Mouse (Mus musculus): ENCODE results near the gene Ccdc85c. TPM values are rescaled to one million over a fixed set of nuclear protein-coding genes. Genes with fewer than 3 reads are reported as not detected.

The Ccdc85c gene
- polyA plus RNA-seq, 1 experiment: 26.1 TPM

- no peaks in the 10 kb centered on the region for H3K4me1 ChIP-seq (replicated peaks; ENCODE audit: control insufficient read depth, insufficient read depth, low read length)
- WGBS: 91% methylated on average over 17 of the region's 17 CpGs
- no peak overlapping the region for H3K27ac ChIP-seq (ENCODE audit: control insufficient read depth, insufficient read depth, low read length)
Observed at GRCm38 (mm10) chr12:108238395-108239035, 36.7 kb downstream of the Ccdc85c start.

DNA sequence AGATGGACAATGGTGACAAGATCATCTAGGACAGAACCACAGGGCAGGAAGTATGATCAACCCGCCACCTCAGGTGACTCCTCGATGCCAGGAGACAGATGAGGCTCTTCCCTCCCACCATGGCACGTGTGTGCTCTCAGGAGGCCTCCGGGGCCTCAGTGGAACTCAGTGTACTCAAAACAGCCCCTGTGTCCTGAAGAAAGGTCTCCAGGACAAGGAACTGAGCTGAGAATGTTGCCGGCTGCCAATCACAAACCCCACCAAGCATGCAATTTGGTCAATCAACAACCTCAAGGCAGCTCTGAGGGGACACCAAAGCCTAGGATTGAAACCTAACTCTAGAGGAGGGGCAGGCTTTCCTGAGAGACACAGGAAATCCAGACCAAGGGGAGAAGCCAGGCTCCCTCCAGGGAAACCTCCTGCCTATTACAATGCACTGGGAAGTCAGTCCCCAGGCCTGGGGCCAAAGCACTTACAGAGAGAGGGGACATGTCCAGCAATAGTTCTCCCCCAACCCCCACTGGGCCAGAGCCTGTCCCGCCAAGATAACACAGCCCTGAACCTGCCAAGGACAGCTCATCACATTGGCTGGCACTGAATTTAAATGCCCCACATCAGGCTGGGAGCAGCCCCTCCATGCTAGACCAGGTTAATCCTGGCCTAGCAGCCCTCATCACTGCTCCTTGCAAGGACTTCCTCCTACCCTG is 37.8 kb downstream of the Ccdc85c start:
- no peak for DNase-seq
- H3K4me1 ChIP-seq (replicated peaks; ENCODE audit: control insufficient read depth, insufficient read depth, low read length): no peaks in the 10 kb centered on the region
- no peak overlapping the region for H3K4me3 ChIP-seq (ENCODE audit: control insufficient read depth, insufficient read depth, low read length)
- 79% methylated on average over 6 of the region's 6 CpGs for WGBS
- no peaks in the 10 kb centered on the region for H3K36me3 ChIP-seq (ENCODE audit: control insufficient read depth, insufficient read depth, low read length)
- H3K27me3 ChIP-seq (ENCODE audit: control insufficient read depth, insufficient read depth, low read length): no peaks in the 10 kb centered on the region
- TF ChIP-seq POLR2A (IDR thresholded peaks at IDR 0.05; ENCODE audit: control insufficient read depth, extremely low read depth, insufficient read depth, low read length, poor library complexity) (no peak), CTCF (IDR thresholded peaks at IDR 0.05; ENCODE audit: borderline replicate concordance, control insufficient read depth, extremely low read depth, insufficient read depth, low read length, poor library complexity) (no peak)
- no peak overlapping the region for H3K27ac ChIP-seq (ENCODE audit: control insufficient read depth, insufficient read depth, low read length)

More at GRCm38 (mm10) chr12:108238395-108239035, 36.7 kb downstream of the Ccdc85c start:
- Histone ChIP-seq H3K36me3 (ENCODE audit: control insufficient read depth, insufficient read depth, low read length) (no peaks in the 10 kb centered on the region), H3K4me3 (ENCODE audit: control insufficient read depth, insufficient read depth, low read length) (no peak overlapping the region), H3K27me3 (ENCODE audit: control insufficient read depth, insufficient read depth, low read length) (no peaks in the 10 kb centered on the region)
- DNase-seq: no peak
- no peak for TF ChIP-seq POLR2A (IDR thresholded peaks at IDR 0.05; ENCODE audit: control insufficient read depth, extremely low read depth, insufficient read depth, low read length, poor library complexity)
- no peak for TF ChIP-seq CTCF (IDR thresholded peaks at IDR 0.05; ENCODE audit: borderline replicate concordance, control insufficient read depth, extremely low read depth, insufficient read depth, low read length, poor library complexity)

GRCm38 (mm10) chr12:108235976-108236555 is 39.2 kb downstream of the Ccdc85c start:
- no peak for DNase-seq
- Histone ChIP-seq H3K4me3 (ENCODE audit: control insufficient read depth, insufficient read depth, low read length) (no peak overlapping the region), H3K27ac (ENCODE audit: control insufficient read depth, insufficient read depth, low read length) (no peak overlapping the region), H3K27me3 (ENCODE audit: control insufficient read depth, insufficient read depth, low read length) (no peaks in the 10 kb centered on the region), H3K36me3 (ENCODE audit: control insufficient read depth, insufficient read depth, low read length) (no peaks in the 10 kb centered on the region), H3K4me1 (replicated peaks; ENCODE audit: control insufficient read depth, insufficient read depth, low read length) (no peaks in the 10 kb centered on the region)
- 90% methylated on average over 18 of the region's 18 CpGs for WGBS
- TF ChIP-seq POLR2A (IDR thresholded peaks at IDR 0.05; ENCODE audit: control insufficient read depth, extremely low read depth, insufficient read depth, low read length, poor library complexity): no peak
- no peak for TF ChIP-seq CTCF (IDR thresholded peaks at IDR 0.05; ENCODE audit: borderline replicate concordance, control insufficient read depth, extremely low read depth, insufficient read depth, low read length, poor library complexity)

- no peaks in the 10 kb centered on the region for H3K4me1 ChIP-seq (replicated peaks; ENCODE audit: control insufficient read depth, insufficient read depth, low read length)
- no peak overlapping the region for H3K4me3 ChIP-seq (ENCODE audit: control insufficient read depth, insufficient read depth, low read length)
- no peak for DNase-seq
- no peaks in the 10 kb centered on the region for H3K36me3 ChIP-seq (ENCODE audit: control insufficient read depth, insufficient read depth, low read length)
- WGBS: 87% methylated on average over 14 of the region's 14 CpGs
- no peaks in the 10 kb centered on the region for H3K27me3 ChIP-seq (ENCODE audit: control insufficient read depth, insufficient read depth, low read length)
- TF ChIP-seq POLR2A (IDR thresholded peaks at IDR 0.05; ENCODE audit: control insufficient read depth, extremely low read depth, insufficient read depth, low read length, poor library complexity) (no peak), CTCF (IDR thresholded peaks at IDR 0.05; ENCODE audit: borderline replicate concordance, control insufficient read depth, extremely low read depth, insufficient read depth, low read length, poor library complexity) (no peak)
- no peak overlapping the region for H3K27ac ChIP-seq (ENCODE audit: control insufficient read depth, insufficient read depth, low read length)
Observed at GRCm38 (mm10) chr12:108234832-108235602, 40.2 kb downstream of the Ccdc85c start.

DNA sequence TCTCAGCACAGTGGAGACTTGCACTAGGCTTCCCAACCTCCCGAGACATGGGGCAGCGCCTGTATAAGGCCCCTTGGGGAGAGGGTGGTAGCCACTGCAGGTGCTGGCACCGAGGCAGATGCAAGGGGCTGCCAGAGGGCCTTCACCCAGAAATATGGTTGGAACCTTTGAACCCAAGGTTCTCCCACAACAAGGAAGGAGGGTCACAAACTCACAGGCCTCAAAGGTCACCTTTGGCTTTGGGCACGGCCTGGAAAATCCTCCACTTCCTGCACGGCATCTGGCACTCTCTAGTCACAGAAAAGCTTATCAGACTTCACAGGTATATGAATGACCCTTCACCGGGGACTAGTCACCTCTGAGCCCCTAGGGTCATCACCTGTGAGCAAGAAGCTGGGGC is 41.5 kb downstream of the Ccdc85c start:
- TF ChIP-seq CTCF (IDR thresholded peaks at IDR 0.05; ENCODE audit: borderline replicate concordance, control insufficient read depth, extremely low read depth, insufficient read depth, low read length, poor library complexity) (no peak), POLR2A (IDR thresholded peaks at IDR 0.05; ENCODE audit: control insufficient read depth, extremely low read depth, insufficient read depth, low read length, poor library complexity) (no peak)
- no peak overlapping the region for H3K4me3 ChIP-seq (ENCODE audit: control insufficient read depth, insufficient read depth, low read length)
- H3K36me3 ChIP-seq (ENCODE audit: control insufficient read depth, insufficient read depth, low read length): no peaks in the 10 kb centered on the region
- no peaks in the 10 kb centered on the region for H3K4me1 ChIP-seq (replicated peaks; ENCODE audit: control insufficient read depth, insufficient read depth, low read length)
- no peaks in the 10 kb centered on the region for H3K27me3 ChIP-seq (ENCODE audit: control insufficient read depth, insufficient read depth, low read length)
- 87% methylated on average over 6 of the region's 6 CpGs for WGBS
- no peak overlapping the region for H3K27ac ChIP-seq (ENCODE audit: control insufficient read depth, insufficient read depth, low read length)
- DNase-seq: no peak

GRCm38 (mm10) chr12:108231901-108232300 is 43.3 kb downstream of the Ccdc85c start:
- Histone ChIP-seq H3K27me3 (ENCODE audit: control insufficient read depth, insufficient read depth, low read length) (no peaks in the 10 kb centered on the region), H3K4me3 (ENCODE audit: control insufficient read depth, insufficient read depth, low read length) (no peak overlapping the region), H3K36me3 (ENCODE audit: control insufficient read depth, insufficient read depth, low read length) (no peaks in the 10 kb centered on the region), H3K27ac (ENCODE audit: control insufficient read depth, insufficient read depth, low read length) (no peak overlapping the region), H3K4me1 (replicated peaks; ENCODE audit: control insufficient read depth, insufficient read depth, low read length) (no peaks in the 10 kb centered on the region)
- TF ChIP-seq POLR2A (IDR thresholded peaks at IDR 0.05; ENCODE audit: control insufficient read depth, extremely low read depth, insufficient read depth, low read length, poor library complexity) (no peak), CTCF (IDR thresholded peaks at IDR 0.05; ENCODE audit: borderline replicate concordance, control insufficient read depth, extremely low read depth, insufficient read depth, low read length, poor library complexity) (no peak)
- WGBS: 94% methylated on average over 9 of the region's 9 CpGs
- no peak for DNase-seq

Measured in thymus, adult 2 months (tissue).